Mouse (Mus musculus): ENCODE data around the gene B3galt4. TPM values are rescaled to one million over a fixed set of nuclear protein-coding genes. Genes with fewer than 3 reads are reported as not detected.

Gene B3galt4
- 0.38 TPM for polyA plus RNA-seq (2014; fragmentation: Illumina TruSeq; extraction: RNeasy Lipid Tissue Mini Kit (QIAGEN cat#74804); ENCODE audit: low read depth, low replicate concordance)

DNA sequence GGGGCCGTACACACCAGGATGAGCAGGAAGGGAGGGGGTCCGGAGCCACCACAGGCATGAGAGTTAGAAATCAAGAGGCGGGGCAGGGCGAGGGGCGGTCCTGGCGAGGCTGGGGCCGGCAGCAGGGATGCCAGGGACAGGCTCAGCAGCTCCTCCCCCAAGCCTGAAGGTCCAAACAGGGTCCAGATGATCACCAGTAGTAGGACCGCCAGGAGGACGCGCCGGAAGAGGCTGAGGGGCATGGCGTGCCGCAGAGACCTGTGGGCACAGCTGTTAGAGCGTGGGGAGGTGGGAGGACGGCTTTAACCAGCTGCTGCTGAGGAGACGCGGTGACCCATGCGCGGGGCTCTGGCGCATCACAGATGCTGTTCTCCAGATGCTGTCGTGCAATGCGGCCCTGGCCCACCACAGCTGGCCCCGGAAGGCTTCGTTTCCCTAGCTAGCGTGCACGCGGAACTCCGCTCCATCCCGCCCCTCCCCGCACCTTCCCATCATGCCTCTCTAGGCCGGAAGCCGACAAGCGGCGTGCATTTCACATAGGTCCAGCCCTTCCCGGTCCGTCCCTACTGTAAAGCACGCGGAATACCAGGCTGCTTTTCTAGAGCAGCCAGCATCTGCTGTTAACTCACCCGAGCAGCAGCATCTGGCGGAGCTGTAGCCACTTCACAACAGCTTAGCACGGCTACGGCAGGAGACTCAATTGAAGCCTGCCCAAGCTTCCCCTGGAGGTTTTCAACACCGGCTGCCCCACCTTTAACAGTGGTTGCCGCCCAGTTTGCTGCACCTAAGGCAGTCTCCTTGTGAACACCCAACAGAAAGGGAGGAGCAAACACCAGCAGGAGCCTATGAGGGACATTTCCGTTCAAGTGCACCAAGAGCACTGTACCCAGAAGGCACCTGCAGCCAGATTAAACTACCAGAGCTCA, at the start of gene B3galt4:
Gene B3galt4 (minus strand): TSS at position 468 of the 926 bp plus-strand sequence.

DNA sequence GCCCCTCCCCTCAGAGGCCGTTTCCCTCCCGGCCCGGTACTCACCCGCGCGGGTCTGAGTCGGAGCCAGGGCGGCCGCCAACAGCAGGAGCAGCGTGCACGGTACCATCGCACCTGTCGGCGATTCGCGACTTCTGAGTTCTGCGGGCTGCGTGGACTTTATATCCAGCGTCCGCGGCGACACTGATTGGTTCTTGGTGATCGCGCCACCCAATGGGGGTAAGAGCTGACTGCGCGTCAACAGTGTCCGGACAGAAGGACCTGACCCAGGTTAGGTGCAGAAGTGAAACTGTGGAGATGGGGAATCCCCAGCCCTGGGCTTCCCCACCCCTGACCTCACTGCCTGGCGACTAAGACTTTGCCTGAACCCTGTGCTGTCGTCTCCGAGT, 48.9 kb upstream of the B3galt4 start, which contains the start of gene H2-K1:
Gene H2-K1 (minus strand): TSS at position 198 of the 388 bp plus-strand sequence.

DNA sequence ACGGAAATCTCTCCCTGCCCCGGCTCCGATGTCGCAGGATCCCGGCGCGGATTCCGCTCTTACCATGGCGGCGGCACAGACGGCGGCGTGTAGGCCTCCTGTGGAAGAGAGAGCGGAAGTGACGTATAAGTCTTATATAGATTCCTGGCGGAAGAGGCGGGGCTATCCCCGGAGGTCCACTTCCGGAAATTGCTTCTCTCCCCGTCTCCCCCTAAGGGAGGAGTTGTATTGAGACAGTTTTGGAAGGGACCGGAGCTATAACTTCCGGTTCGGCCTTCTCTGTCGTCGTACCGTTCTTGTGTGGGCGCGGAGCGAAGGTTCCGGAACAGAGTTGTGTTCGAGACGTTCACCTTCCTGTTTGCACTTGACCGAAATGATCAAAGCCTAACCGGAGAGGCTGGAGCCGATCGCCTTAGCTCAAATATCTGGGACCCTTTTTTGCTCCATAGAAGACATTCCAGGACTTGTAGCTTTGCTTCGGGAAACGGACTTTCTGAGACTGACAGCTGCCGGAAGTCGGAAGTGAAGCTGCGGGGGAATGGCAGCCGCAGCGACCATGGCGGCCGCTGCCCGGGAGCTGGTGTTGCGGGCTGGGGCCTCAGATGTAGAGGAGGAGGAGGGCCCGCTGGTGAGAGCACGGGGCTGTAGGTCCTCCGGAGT, 4.4 kb upstream of the B3galt4 start, which contains the start of the genes Vps52 and Rps18:
Gene Vps52 (plus strand): TSS at position 258 of the 660 bp plus-strand sequence.
Gene Rps18 (minus strand): TSS at position 447 of the 660 bp plus-strand sequence.

DNA sequence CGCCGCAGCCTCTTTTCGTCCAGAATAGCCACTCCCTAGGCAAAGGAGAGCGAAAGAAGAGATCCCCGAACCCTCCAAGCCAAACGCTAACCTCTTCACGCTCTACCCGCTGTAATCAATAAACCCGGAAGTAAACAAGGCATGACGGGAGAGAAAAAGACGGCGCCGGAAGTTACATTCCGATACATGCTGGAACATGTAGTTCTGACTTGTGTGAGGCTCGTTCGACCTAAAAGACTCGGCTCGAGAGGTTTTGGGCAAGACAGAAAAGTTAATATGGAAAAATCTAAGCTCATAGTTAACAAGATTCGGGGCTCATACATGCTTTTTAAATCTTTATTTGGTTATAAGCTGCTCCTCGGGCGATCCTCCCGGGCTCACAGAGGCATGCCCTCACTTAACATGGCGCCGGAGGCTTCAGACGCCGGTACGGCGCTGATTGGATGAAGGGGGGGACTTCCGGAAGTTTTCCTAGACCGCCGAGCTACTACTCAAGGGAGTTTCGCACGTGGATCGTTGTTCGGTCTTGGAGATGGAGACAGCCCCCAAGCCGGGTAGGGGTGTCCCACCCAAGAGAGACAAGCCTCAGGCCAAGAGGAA, 11.0 kb downstream of the B3galt4 start, which contains the start of the genes Pfdn6 and Wdr46:
Gene Pfdn6 (minus strand): TSS at position 138 of the 600 bp plus-strand sequence.
Gene Wdr46 (plus strand): TSS at position 455 of the 600 bp plus-strand sequence.

DNA sequence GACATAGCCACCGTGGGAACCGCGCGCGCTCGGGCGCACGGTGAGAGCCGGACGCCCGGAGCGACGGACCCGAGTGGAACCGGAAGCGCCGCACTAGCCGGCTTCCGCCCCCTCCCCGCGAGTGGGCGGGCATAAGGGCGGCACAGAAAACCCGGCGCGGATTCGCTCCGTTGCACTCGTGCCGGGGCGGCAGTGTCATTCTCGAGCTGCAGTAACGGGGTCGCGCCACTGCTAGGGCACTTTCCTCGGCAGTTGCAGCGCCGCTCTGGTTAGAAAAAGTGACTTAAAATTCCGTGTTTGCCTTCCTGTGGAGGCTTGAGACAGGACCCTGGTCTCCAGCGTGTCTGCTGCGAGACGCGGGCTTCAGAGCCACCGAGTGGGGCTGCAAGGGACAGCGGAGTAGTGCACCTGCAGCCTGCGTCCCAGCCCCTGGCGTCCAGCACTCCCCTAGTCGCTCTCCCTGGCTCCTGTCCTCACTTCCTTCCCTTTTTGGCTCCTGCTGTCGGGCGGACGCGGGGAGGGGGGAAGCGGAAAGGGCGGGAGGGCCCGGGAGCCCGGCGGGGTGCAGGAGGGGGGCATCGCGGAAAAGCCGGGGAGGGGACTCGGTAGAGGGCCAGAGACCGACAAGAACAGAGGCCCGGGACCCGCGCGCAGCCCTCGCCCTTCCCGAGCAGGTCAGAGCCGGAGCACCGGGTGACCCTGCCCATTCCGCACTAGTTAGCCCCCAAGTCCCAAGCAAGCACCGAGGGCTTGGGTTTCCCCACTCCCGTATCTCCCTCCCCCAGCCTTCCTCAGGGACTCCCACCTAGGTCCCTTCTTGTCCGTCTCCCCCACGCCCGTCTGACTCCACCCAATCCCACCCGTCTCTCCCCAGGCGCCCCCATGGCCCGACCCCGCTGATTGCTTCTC, 21.7 kb downstream of the B3galt4 start, which contains the start of gene Rgl2:
Gene Rgl2 (plus strand): TSS at position 173 of the 909 bp plus-strand sequence.

DNA sequence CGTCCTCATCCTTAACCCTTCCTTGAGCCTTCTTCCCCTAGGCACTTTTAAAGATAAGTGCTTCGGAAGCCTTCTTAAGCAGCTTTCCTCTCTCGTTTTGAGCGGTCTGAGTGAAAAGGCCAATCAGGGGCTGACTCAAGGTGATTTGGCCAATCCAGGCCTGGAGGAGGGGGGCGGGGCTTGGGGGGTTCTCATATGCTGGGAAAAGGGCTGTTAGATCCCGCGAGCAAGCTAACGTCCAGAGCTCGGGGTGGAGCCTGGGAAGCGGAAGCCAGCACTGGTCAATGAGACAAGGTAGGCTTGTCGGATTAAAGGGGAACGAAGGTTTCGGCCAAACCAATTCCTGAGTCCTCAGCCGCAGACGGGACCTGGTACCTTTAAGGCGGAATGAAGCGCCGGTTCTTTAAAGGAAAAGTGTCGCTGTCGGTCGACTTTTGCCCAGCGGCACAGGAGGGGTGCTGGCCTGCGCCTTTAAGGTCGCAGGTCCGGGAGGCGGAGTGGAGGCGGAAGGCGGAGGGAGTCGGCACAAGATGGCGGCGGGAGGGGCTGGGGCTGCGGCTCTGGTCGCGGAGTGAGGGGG, 35.5 kb downstream of the B3galt4 start, which contains the start of the genes Tapbp and Zbtb22:
Gene Tapbp (plus strand): TSS at position 229 of the 580 bp plus-strand sequence.
Gene Zbtb22 (plus strand): TSS at position 234 of the 580 bp plus-strand sequence.

DNA sequence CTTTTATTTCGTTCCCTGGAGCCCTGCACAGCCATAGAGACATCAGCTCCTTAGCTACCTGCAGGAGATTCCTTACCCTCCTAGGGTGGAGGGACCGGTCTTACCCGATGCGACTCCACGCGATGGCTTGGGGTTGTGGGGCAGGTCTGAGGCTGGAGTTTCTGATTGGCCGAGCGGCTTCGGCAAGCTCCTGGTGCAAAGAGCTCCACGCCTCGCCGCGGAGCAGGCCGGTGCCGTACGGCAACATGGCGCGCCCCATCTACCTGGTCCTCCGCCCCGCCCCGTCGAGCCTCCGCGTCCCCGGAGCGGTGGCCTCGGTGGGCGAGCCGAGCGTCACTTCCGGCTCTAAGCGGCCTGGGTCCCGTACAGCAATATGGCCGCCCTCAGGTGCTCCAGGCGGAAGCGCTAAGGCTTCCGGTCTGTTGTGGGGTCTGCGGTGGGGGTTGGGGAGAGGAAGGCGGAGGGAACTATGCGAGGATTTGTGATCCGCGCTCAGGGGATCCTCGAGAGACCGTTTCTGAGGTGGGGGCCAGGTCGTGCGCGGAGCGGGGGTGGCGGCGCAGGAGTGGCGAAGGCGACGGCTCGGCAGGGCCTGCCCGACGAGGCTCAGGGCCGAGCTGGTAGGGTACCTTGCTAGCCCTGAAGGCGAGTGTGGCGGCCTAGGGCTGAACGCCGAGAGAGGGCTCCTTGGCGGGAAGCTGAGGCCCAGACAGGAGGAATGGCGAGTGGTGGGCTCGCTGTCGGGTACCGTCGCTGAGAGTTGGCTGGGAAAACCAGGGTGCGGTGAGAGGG, 42.0 kb downstream of the B3galt4 start, which contains the start of gene Daxx:
Gene Daxx (plus strand): TSS at position 338 of the 792 bp plus-strand sequence.

DNA sequence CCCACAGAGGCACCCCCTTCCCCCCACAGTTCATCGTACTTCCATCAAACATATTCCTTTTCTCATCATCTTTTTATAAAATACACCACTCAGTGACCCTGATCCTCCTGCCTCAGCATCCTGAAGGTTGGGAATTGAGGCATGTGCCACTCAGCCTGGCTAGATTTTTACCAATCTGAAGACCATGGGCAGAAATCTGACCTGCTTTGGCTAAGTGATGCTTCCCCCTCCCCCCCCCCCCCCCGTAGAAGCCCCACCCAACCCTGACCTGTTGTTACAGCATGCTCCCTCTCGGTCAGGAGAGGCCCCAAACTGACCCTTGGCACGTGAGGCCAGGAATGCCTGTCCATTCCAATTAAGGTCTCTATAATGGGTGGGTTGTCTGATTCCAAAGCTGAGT, 46.5 kb downstream of the B3galt4 start, which contains the start of gene Platr17:
Gene Platr17 (plus strand): TSS at position 301 of the 400 bp plus-strand sequence.

Other genes with a start within 250 kb of the B3galt4 start
- gene March2, start 232.8 kb downstream of the B3galt4 start, polyA plus RNA-seq (2014; fragmentation: Illumina TruSeq; extraction: RNeasy Lipid Tissue Mini Kit (QIAGEN cat#74804); ENCODE audit: low read depth, low replicate concordance) = 26.0 TPM
- gene Rab11b, start 191.0 kb downstream of the B3galt4 start, polyA plus RNA-seq (2014; fragmentation: Illumina TruSeq; extraction: RNeasy Lipid Tissue Mini Kit (QIAGEN cat#74804); ENCODE audit: low read depth, low replicate concordance) = 27.5 TPM
- gene Angptl4, start 169.7 kb downstream of the B3galt4 start, polyA plus RNA-seq (2014; fragmentation: Illumina TruSeq; extraction: RNeasy Lipid Tissue Mini Kit (QIAGEN cat#74804); ENCODE audit: low read depth, low replicate concordance) = 1.0 TPM
- 5.3 TPM for gene Kank3, start 141.0 kb downstream of the B3galt4 start, polyA plus RNA-seq (2014; fragmentation: Illumina TruSeq; extraction: RNeasy Lipid Tissue Mini Kit (QIAGEN cat#74804); ENCODE audit: low read depth, low replicate concordance)
- 77.1 TPM for gene Rps28, start 126.9 kb downstream of the B3galt4 start, polyA plus RNA-seq (2014; fragmentation: Illumina TruSeq; extraction: RNeasy Lipid Tissue Mini Kit (QIAGEN cat#74804); ENCODE audit: low read depth, low replicate concordance)
- 28.2 TPM for gene Ndufa7, start 126.9 kb downstream of the B3galt4 start, polyA plus RNA-seq (2014; fragmentation: Illumina TruSeq; extraction: RNeasy Lipid Tissue Mini Kit (QIAGEN cat#74804); ENCODE audit: low read depth, low replicate concordance)
- 5.6 TPM for gene Cd320, start 108.4 kb downstream of the B3galt4 start, polyA plus RNA-seq (2014; fragmentation: Illumina TruSeq; extraction: RNeasy Lipid Tissue Mini Kit (QIAGEN cat#74804); ENCODE audit: low read depth, low replicate concordance)
- gene Gm7029, start 77.7 kb downstream of the B3galt4 start, polyA plus RNA-seq (2014; fragmentation: Illumina TruSeq; extraction: RNeasy Lipid Tissue Mini Kit (QIAGEN cat#74804); ENCODE audit: low read depth, low replicate concordance) = not detected
- not detected for gene Kifc1, start 60.8 kb downstream of the B3galt4 start, polyA plus RNA-seq (2014; fragmentation: Illumina TruSeq; extraction: RNeasy Lipid Tissue Mini Kit (QIAGEN cat#74804); ENCODE audit: low read depth, low replicate concordance)
- gene Platr17, start 46.4 kb downstream of the B3galt4 start, polyA plus RNA-seq (2014; fragmentation: Illumina TruSeq; extraction: RNeasy Lipid Tissue Mini Kit (QIAGEN cat#74804); ENCODE audit: low read depth, low replicate concordance) = not detected
- gene Daxx, start 42.1 kb downstream of the B3galt4 start, polyA plus RNA-seq (2014; fragmentation: Illumina TruSeq; extraction: RNeasy Lipid Tissue Mini Kit (QIAGEN cat#74804); ENCODE audit: low read depth, low replicate concordance) = 6.5 TPM
- 54.8 TPM for gene Tapbp, start 35.6 kb downstream of the B3galt4 start, polyA plus RNA-seq (2014; fragmentation: Illumina TruSeq; extraction: RNeasy Lipid Tissue Mini Kit (QIAGEN cat#74804); ENCODE audit: low read depth, low replicate concordance)
- 1.8 TPM for gene Zbtb22, start 35.6 kb downstream of the B3galt4 start, polyA plus RNA-seq (2014; fragmentation: Illumina TruSeq; extraction: RNeasy Lipid Tissue Mini Kit (QIAGEN cat#74804); ENCODE audit: low read depth, low replicate concordance)
- gene Rgl2, start 21.9 kb downstream of the B3galt4 start, polyA plus RNA-seq (2014; fragmentation: Illumina TruSeq; extraction: RNeasy Lipid Tissue Mini Kit (QIAGEN cat#74804); ENCODE audit: low read depth, low replicate concordance) = 8.0 TPM
- 8.4 TPM for gene Pfdn6, start 11.1 kb downstream of the B3galt4 start, polyA plus RNA-seq (2014; fragmentation: Illumina TruSeq; extraction: RNeasy Lipid Tissue Mini Kit (QIAGEN cat#74804); ENCODE audit: low read depth, low replicate concordance)
- 0.25 TPM for gene Wdr46, start 10.8 kb downstream of the B3galt4 start, polyA plus RNA-seq (2014; fragmentation: Illumina TruSeq; extraction: RNeasy Lipid Tissue Mini Kit (QIAGEN cat#74804); ENCODE audit: low read depth, low replicate concordance)
- 4.8 TPM for gene Vps52, start 4.3 kb upstream of the B3galt4 start, polyA plus RNA-seq (2014; fragmentation: Illumina TruSeq; extraction: RNeasy Lipid Tissue Mini Kit (QIAGEN cat#74804); ENCODE audit: low read depth, low replicate concordance)
- gene Rps18, start 4.5 kb upstream of the B3galt4 start, polyA plus RNA-seq (2014; fragmentation: Illumina TruSeq; extraction: RNeasy Lipid Tissue Mini Kit (QIAGEN cat#74804); ENCODE audit: low read depth, low replicate concordance) = 34.2 TPM
- 407 TPM for gene H2-K1, start 48.9 kb upstream of the B3galt4 start, polyA plus RNA-seq (2014; fragmentation: Illumina TruSeq; extraction: RNeasy Lipid Tissue Mini Kit (QIAGEN cat#74804); ENCODE audit: low read depth, low replicate concordance)
- gene Ring1, start 73.2 kb upstream of the B3galt4 start, polyA plus RNA-seq (2014; fragmentation: Illumina TruSeq; extraction: RNeasy Lipid Tissue Mini Kit (QIAGEN cat#74804); ENCODE audit: low read depth, low replicate concordance) = 1.8 TPM
- gene H2-Ke6, start 76.6 kb upstream of the B3galt4 start, polyA plus RNA-seq (2014; fragmentation: Illumina TruSeq; extraction: RNeasy Lipid Tissue Mini Kit (QIAGEN cat#74804); ENCODE audit: low read depth, low replicate concordance) = 1.2 TPM
- 0.88 TPM for gene Slc39a7, start 80.2 kb upstream of the B3galt4 start, polyA plus RNA-seq (2014; fragmentation: Illumina TruSeq; extraction: RNeasy Lipid Tissue Mini Kit (QIAGEN cat#74804); ENCODE audit: low read depth, low replicate concordance)
- gene Rxrb, start 80.3 kb upstream of the B3galt4 start, polyA plus RNA-seq (2014; fragmentation: Illumina TruSeq; extraction: RNeasy Lipid Tissue Mini Kit (QIAGEN cat#74804); ENCODE audit: low read depth, low replicate concordance) = 1.5 TPM
- gene Col11a2, start 87.9 kb upstream of the B3galt4 start, polyA plus RNA-seq (2014; fragmentation: Illumina TruSeq; extraction: RNeasy Lipid Tissue Mini Kit (QIAGEN cat#74804); ENCODE audit: low read depth, low replicate concordance) = 0.19 TPM
- not detected for gene H2-Oa, start 140.9 kb upstream of the B3galt4 start, polyA plus RNA-seq (2014; fragmentation: Illumina TruSeq; extraction: RNeasy Lipid Tissue Mini Kit (QIAGEN cat#74804); ENCODE audit: low read depth, low replicate concordance)
- gene H2-DMa, start 168.1 kb upstream of the B3galt4 start, polyA plus RNA-seq (2014; fragmentation: Illumina TruSeq; extraction: RNeasy Lipid Tissue Mini Kit (QIAGEN cat#74804); ENCODE audit: low read depth, low replicate concordance) = 1.8 TPM
- 212 TPM for gene Brd2, start 171.1 kb upstream of the B3galt4 start, polyA plus RNA-seq (2014; fragmentation: Illumina TruSeq; extraction: RNeasy Lipid Tissue Mini Kit (QIAGEN cat#74804); ENCODE audit: low read depth, low replicate concordance)
- 6.1 TPM for gene H2-DMb2, start 191.8 kb upstream of the B3galt4 start, polyA plus RNA-seq (2014; fragmentation: Illumina TruSeq; extraction: RNeasy Lipid Tissue Mini Kit (QIAGEN cat#74804); ENCODE audit: low read depth, low replicate concordance)
- gene H2-DMb1, start 201.6 kb upstream of the B3galt4 start, polyA plus RNA-seq (2014; fragmentation: Illumina TruSeq; extraction: RNeasy Lipid Tissue Mini Kit (QIAGEN cat#74804); ENCODE audit: low read depth, low replicate concordance) = 6.3 TPM
- 4.0 TPM for gene Tap1, start 236.1 kb upstream of the B3galt4 start, polyA plus RNA-seq (2014; fragmentation: Illumina TruSeq; extraction: RNeasy Lipid Tissue Mini Kit (QIAGEN cat#74804); ENCODE audit: low read depth, low replicate concordance)
- 7.7 TPM for gene Psmb9, start 236.3 kb upstream of the B3galt4 start, polyA plus RNA-seq (2014; fragmentation: Illumina TruSeq; extraction: RNeasy Lipid Tissue Mini Kit (QIAGEN cat#74804); ENCODE audit: low read depth, low replicate concordance)
- gene Psmb8, start 246.2 kb upstream of the B3galt4 start, polyA plus RNA-seq (2014; fragmentation: Illumina TruSeq; extraction: RNeasy Lipid Tissue Mini Kit (QIAGEN cat#74804); ENCODE audit: low read depth, low replicate concordance) = 4.4 TPM

Data from sigmoid colon, adult 10 weeks (tissue).